Mouse (Mus musculus) left cerebral cortex, adult 2 months (tissue): ENCODE results near the gene Kalrn. TPM values are rescaled to one million over a fixed set of nuclear protein-coding genes. Genes with fewer than 3 reads are reported as not detected.

ENCODE experiments used
- DNase-seq, 2 experiments: peaks; one replicate each; pipeline ENCODE4 v3.0.0; 2021 to 2022; ENCODE audit warnings: low spot score in 2 of 2, mixed read lengths in 1 of 2; ENCODE audit errors: extremely low spot score in 1 of 2
- H3K27ac ChIP-seq: fragments of 200-600 bp; 2 replicates; pipeline ENCODE4 v1.8.1; 2022
- H3K4me3 ChIP-seq: fragments of 200-600 bp; 2 replicates; pipeline ENCODE4 v1.8.1; 2022
- CTCF ChIP-seq: fragments of 200-600 bp; IDR thresholded peaks from 2 replicates; pipeline ENCODE4 v1.8.1; 2022; ENCODE audit warnings: antibody characterized with exemption, mild to moderate bottlenecking, moderate library complexity
- intact Hi-C: fragments of 180-260 bp; cut with DNase I; formaldehyde crosslinking; loops from one replicate; pipeline ENCODE4 v1.15.1; 2025
- total RNA-seq, 2 experiments: library from RNA; stranded (reverse); gene quantifications; 2 replicates each; pipeline ENCODE4 v1.2.3; 2021

Kalrn gene
- total RNA-seq, 2 experiments from 2014 or later = 539 to 570 TPM

DNA sequence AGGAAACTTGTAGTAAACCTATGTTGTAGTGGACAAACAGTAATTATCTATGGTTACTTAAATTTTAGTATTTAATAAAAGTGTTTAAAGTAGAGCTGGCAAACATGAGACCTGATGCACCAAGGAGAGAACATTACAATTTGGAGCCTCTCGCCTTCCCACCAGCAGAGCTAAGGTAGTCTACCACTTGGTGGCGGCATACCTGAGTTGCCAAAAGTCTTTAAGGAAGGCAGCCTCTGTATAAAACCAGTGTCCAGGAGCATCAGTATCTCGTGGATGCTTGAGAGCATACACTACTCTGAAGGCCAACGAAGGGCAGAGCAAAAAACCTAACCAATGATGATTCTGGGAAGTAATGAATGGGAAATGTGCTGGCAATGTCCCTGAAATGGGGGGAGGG is 199.8 kb downstream of the Kalrn start:
- intact Hi-C loops = no loop called here
- no peak for DNase-seq
- Histone ChIP-seq H3K4me3 (no peak overlapping the region), H3K27ac (peak overlapping the region; percentile 8; the same call in 1 of the 2 replicates)
- peak; percentile 42 for TF ChIP-seq CTCF

GRCm38 (mm10) chr16:34372103-34372741 is 201.1 kb downstream of the Kalrn start:
- intact Hi-C loops = no loop called here
- no peak overlapping the region for H3K4me3 ChIP-seq
- 0 out of 2 replicates have a peak overlapping the region, but pooled peaks have one; percentile 29 for H3K27ac ChIP-seq
- DNase-seq = peak; percentile 35 to 38
- no peak for TF ChIP-seq CTCF

DNA sequence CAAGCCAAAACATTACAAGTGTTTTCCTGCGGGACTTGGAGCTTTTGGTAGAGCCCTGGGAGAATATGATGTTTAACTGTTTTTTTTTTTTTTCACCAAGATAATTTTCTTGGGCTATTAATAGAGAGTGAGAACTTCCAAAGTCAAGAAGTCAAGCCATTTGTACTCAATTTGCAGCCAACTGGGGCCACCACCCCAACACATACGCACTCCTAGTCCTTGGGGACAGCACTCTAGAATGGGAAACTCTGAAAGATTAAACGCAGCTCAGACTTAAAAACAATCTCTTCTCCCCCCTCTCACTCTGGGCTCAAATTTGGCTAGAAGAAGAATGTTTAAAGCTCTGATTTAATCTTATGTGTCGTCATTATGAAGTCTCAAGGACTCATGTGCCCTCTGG is 214.1 kb downstream of the Kalrn start:
- no peak for TF ChIP-seq CTCF
- Histone ChIP-seq H3K4me3 (no peak overlapping the region), H3K27ac (no peak overlapping the region)
- intact Hi-C loops = no loop called here
- no peak for DNase-seq

DNA sequence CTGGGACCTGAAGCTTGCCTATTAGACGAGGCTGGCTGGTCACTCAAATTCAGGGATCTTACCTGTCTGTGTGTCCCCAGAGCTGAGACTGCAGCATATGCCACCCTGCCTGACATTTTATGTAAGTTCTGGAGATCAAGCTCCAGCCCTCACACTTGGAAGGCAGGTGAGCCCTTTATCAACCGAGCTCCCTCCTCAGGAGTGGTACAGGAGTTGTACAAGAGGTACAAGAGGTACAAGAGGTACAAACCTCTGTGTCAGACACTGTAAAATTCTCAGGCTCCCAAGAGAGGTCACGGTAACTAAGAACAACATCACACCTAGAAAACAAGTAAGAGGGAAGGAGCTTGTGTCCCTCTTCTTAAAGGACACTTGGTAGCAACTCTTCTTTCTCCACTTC is 217.8 kb downstream of the Kalrn start:
- Histone ChIP-seq H3K4me3 (no peak overlapping the region), H3K27ac (no peak overlapping the region)
- TF ChIP-seq CTCF = no peak
- intact Hi-C loops = no loop called here
- DNase-seq = no peak

- intact Hi-C loops = no loop called here
- no peak overlapping the region for H3K27ac ChIP-seq
- no peak overlapping the region for H3K4me3 ChIP-seq
- DNase-seq = no peak
- TF ChIP-seq CTCF = no peak
Observed at GRCm38 (mm10) chr16:34354042-34354441, 219.3 kb downstream of the Kalrn start.

DNA sequence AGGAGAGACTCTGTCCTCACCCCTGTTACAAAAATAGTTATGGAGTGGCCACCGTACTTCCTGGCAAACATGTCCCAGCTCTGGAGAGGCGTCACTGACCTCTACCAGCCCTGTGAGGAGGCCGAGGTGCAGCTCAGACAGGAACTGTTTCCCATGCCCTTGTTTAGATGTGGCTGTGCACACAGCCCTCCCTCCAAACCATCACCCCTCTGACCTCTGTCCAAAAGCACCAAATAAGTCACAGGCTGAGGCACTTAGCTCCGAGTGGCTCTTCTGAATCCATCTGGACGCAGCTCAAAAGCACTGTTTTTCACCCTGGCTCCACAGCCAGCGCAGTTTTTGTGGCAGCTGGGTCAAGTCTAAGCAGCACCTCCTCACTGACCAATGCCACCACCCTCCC is 220.6 kb downstream of the Kalrn start:
- no peak for TF ChIP-seq CTCF
- intact Hi-C loops = no loop called here
- Histone ChIP-seq H3K4me3 (no peak overlapping the region), H3K27ac (no peak overlapping the region)
- no peak for DNase-seq

GRCm38 (mm10) chr16:34351575-34352150 is 221.7 kb downstream of the Kalrn start:
- no peak for DNase-seq
- H3K4me3 ChIP-seq = no peak overlapping the region
- no peak overlapping the region for H3K27ac ChIP-seq
- intact Hi-C loops = no loop called here
- no peak for TF ChIP-seq CTCF

DNA sequence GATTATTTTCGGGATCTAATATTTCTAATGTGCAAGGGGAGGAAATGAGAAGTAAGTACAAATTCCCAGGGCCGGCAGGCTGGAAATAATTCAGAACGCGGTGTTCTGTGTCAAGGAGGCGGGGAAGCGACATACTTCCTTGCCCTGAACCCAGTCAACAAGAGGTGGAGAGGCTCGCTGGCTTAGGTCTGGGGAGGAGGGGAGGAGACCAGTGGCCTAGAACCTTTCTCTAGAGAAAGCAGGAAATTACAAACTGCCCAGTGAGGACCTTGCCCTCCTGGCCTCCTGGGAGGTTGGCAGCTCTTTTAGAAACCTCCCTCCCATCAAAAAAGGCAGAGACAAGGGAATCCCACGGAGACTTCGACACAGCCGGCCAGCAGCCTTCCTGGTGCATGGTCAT is 225.8 kb downstream of the Kalrn start:
- no peak for DNase-seq
- TF ChIP-seq CTCF = no peak
- intact Hi-C loops = no loop called here
- no peak overlapping the region for H3K4me3 ChIP-seq
- H3K27ac ChIP-seq = peak overlapping the region; percentile 12; the same call in 1 of the 2 replicates

- peak overlapping the region; percentile 70 for H3K27ac ChIP-seq
- intact Hi-C loops = no loop called here
Observed at GRCm38 (mm10) chr16:34344895-34345876, 228.1 kb downstream of the Kalrn start.

GRCm38 (mm10) chr16:34343968-34344367 is 229.4 kb downstream of the Kalrn start:
- peak; percentile 45 to 48 for DNase-seq
- TF ChIP-seq CTCF = peak; percentile 73
- intact Hi-C loops = loop anchor here (2.0 kb wide), 3 partner anchors 125 to 229 kb away; partner anchors contain the start of gene Kalrn
- Histone ChIP-seq H3K4me3 (no peak overlapping the region), H3K27ac (peak overlapping the region; percentile 63)

More at GRCm38 (mm10) chr16:34344895-34345876, 228.1 kb downstream of the Kalrn start:
- no peak for DNase-seq
- no peak overlapping the region for H3K4me3 ChIP-seq
- no peak for TF ChIP-seq CTCF

GRCm38 (mm10) chr16:34343161-34343560 is 230.2 kb downstream of the Kalrn start:
- intact Hi-C loops = loop anchor here (2.0 kb wide), 3 partner anchors 126 to 230 kb away; partner anchors contain the start of gene Kalrn
- no peak for TF ChIP-seq CTCF
- H3K4me3 ChIP-seq = no peak overlapping the region
- no peak for DNase-seq
- H3K27ac ChIP-seq = peak overlapping the region; percentile 63
